Mouse (Mus musculus) heart, embryonic 11.5 days (tissue): ENCODE results near the gene Hydin. TPM values are rescaled to one million over a fixed set of nuclear protein-coding genes. Genes with fewer than 3 reads are reported as not detected.

Experiments
- ATAC-seq: fragments of 200-750 bp; cut with Nextera tagmentation; replicated peaks from 2 replicates; pipeline ENCODE4 v1.8.0; 2017; ENCODE audit warnings: moderate library complexity; ENCODE audit not compliant: insufficient number of reproducible peaks, low FRiP score, low TSS enrichment
- H3K27ac ChIP-seq: fragments of 300-500 bp; sonication (generic); 2 replicates; pipeline ENCODE4 v1.5.1; 2014; ENCODE audit warnings: mild to moderate bottlenecking, low read depth, low read length
- H3K27me3 ChIP-seq: fragments of 300-500 bp; sonication (generic); 2 replicates; pipeline ENCODE4 v1.6.1; 2014; ENCODE audit warnings: mild to moderate bottlenecking, low read length, mixed read lengths; ENCODE audit not compliant: control insufficient read depth, insufficient read depth
- H3K36me3 ChIP-seq: fragments of 300-500 bp; sonication (generic); 2 replicates; pipeline ENCODE4 v1.6.1; 2014; ENCODE audit warnings: mild to moderate bottlenecking, low read length, moderate library complexity, mixed read lengths; ENCODE audit not compliant: control insufficient read depth, insufficient read depth
- H3K4me1 ChIP-seq: fragments of 300-500 bp; sonication (generic); 2 replicates; pipeline ENCODE4 v1.6.1; 2014; ENCODE audit warnings: low read length; ENCODE audit not compliant: control insufficient read depth, insufficient read depth
- H3K4me2 ChIP-seq: fragments of 300-500 bp; sonication (generic); 2 replicates; pipeline ENCODE4 v1.6.1; 2014; ENCODE audit warnings: mild to moderate bottlenecking, moderate library complexity
- H3K4me3 ChIP-seq: fragments of 300-500 bp; sonication (generic); 2 replicates; pipeline ENCODE4 v1.5.1; 2014; ENCODE audit warnings: low read depth, low read length
- H3K9ac ChIP-seq: fragments of 300-500 bp; sonication (generic); 2 replicates; pipeline ENCODE4 v1.6.1; 2014; ENCODE audit warnings: mild to moderate bottlenecking, low read depth, low read length, moderate library complexity
- H3K9me3 ChIP-seq: fragments of 300-500 bp; sonication (generic); replicated peaks from 2 replicates; pipeline ENCODE4 v1.6.1; 2016; ENCODE audit warnings: low read length; ENCODE audit not compliant: control insufficient read depth
- WGBS: fragments of 180-500 bp; shearing (Covaris S2); extraction: QIAGEN DNeasy Blood & Tissue Kit; methylation state at CpG from one replicate; pipeline ENCODE4 v1.1.7; 2014; ENCODE audit not compliant: insufficient replicate concordance; 5-methylcytosine and 5-hydroxymethylcytosine counted together
- polyA plus RNA-seq: library from polyadenylated mRNA; unstranded; fragments of >200 nt; fragmentation: Nextera tagmentation; extraction: Ambion mirVana; gene quantifications from 2 replicates; pipeline ENCODE4 v1.2.1, GENCODE M21; 2014

The Hydin gene
- polyA plus RNA-seq, 1 experiment from 2014 or later: 0.14 TPM

DNA sequence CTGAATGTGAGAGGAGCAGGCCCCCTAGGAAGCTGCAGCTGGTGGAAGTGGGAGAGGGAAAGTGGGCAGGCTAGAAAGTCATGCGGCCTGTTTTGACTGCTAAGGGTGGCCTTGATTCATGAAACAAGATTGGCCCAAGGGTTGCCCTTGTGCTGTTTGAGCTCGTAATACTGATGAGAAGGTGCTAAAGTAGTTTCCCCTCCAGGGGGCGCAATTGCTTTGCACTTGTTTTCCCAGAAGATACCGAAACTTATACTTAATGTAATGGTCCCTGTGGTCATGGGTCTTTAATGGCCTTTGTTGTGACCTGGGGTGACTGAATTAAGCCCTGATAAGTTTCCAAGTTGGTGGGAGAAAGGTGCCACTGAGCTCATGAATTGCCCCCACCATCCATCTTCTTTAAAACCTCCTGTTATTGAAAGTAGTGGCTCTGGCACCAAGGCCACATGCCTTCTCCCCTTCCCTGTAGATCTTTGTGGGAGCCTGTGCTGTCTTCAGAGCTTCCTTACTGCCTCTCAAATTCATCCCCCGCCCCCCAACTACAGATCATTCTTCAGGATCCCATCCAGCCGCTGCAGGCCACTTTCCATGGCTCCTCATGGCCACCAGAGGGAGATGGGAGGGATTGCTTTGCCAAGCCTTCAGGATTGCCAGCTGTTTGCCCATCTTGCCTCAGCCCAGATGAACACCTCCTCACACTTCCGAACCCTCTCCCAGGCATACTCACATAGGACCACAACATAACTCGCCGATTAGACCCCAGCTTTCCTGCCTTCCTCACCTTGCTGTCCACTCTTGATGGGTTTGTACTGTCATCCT, 362.7 kb downstream of the Hydin start:
- ATAC-seq: no peak

DNA sequence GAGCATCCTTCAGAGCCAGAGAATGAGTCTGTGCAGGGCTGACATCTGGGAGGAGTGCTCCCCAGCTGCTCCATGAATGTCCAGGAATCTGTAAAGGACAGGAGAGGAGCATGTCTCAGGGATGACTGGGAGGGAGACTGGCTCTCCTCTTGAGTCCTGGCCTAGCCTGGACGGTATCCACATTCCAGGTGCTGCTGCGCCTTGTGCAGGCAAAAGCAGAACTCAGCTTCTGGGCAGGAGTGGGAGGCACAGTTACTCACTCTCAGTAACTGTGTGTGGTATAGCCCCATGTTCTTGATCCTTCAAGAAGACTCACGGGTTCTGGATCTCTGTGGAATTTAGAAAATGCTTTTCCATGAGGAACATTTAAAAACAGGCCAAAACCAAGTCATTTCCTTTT, 363.3 kb downstream of the Hydin start:
- Histone ChIP-seq H3K36me3 (peaks cover 3% of the 10 kb centered on the region), H3K4me1 (no peaks in the 10 kb centered on the region), H3K9ac (no peak overlapping the region), H3K27ac (no peak overlapping the region), H3K9me3 (no peaks in the 10 kb centered on the region), H3K4me2 (no peak overlapping the region), H3K4me3 (no peak overlapping the region), H3K27me3 (no peaks in the 10 kb centered on the region)
- ATAC-seq: no peak
- 85% methylated on average over 3 of the region's 3 CpGs for WGBS

More for the DNA sequence above, 362.7 kb downstream of the Hydin start:
- H3K27ac ChIP-seq: no peak overlapping the region
- 64% methylated on average over 9 of the region's 9 CpGs for WGBS
- no peaks in the 10 kb centered on the region for H3K27me3 ChIP-seq
- no peaks in the 10 kb centered on the region; the same call in none of the 2 replicates for H3K36me3 ChIP-seq
- no peaks in the 10 kb centered on the region for H3K4me1 ChIP-seq
- no peak overlapping the region for H3K4me3 ChIP-seq
- no peak overlapping the region for H3K4me2 ChIP-seq
- H3K9ac ChIP-seq: no peak overlapping the region
- no peaks in the 10 kb centered on the region for H3K9me3 ChIP-seq

GRCm38 (mm10) chr8:110630571-110631071, 363.8 kb downstream of the Hydin start:
- WGBS: 81% methylated on average over 8 of the region's 8 CpGs
- H3K36me3 ChIP-seq: peaks cover 5% of the 10 kb centered on the region
- no peak overlapping the region for H3K4me3 ChIP-seq
- H3K4me2 ChIP-seq: no peak overlapping the region
- no peak overlapping the region for H3K9ac ChIP-seq
- H3K27ac ChIP-seq: no peak overlapping the region
- ATAC-seq: no peak
- H3K27me3 ChIP-seq: no peaks in the 10 kb centered on the region
- H3K9me3 ChIP-seq: no peaks in the 10 kb centered on the region
- no peaks in the 10 kb centered on the region for H3K4me1 ChIP-seq

- no peaks in the 10 kb centered on the region for H3K9me3 ChIP-seq
- H3K9ac ChIP-seq: no peak overlapping the region
- H3K36me3 ChIP-seq: peaks cover 5% of the 10 kb centered on the region
- H3K27ac ChIP-seq: no peak overlapping the region
- no peaks in the 10 kb centered on the region for H3K27me3 ChIP-seq
- no peak overlapping the region for H3K4me3 ChIP-seq
- H3K4me1 ChIP-seq: no peaks in the 10 kb centered on the region
- no peak for ATAC-seq
- H3K4me2 ChIP-seq: no peak overlapping the region
- WGBS: 95% methylated on average over 7 of the region's 7 CpGs
Measured at GRCm38 (mm10) chr8:110631201-110631600, 364.4 kb downstream of the Hydin start.

GRCm38 (mm10) chr8:110633814-110634213, 367.0 kb downstream of the Hydin start:
- Histone ChIP-seq H3K4me2 (no peak overlapping the region), H3K4me1 (no peaks in the 10 kb centered on the region), H3K9me3 (no peaks in the 10 kb centered on the region), H3K4me3 (no peak overlapping the region), H3K27ac (no peak overlapping the region), H3K36me3 (peaks cover 12% of the 10 kb centered on the region), H3K27me3 (no peaks in the 10 kb centered on the region), H3K9ac (no peak overlapping the region)
- no peak for ATAC-seq
- 93% methylated on average over 3 of the region's 3 CpGs for WGBS

GRCm38 (mm10) chr8:110636182-110636581, 369.4 kb downstream of the Hydin start:
- no peaks in the 10 kb centered on the region for H3K27me3 ChIP-seq
- no peak overlapping the region for H3K4me2 ChIP-seq
- 95% methylated on average over 6 of the region's 6 CpGs for WGBS
- no peak overlapping the region for H3K27ac ChIP-seq
- no peak for ATAC-seq
- H3K9ac ChIP-seq: no peak overlapping the region
- H3K4me1 ChIP-seq: no peaks in the 10 kb centered on the region
- H3K36me3 ChIP-seq: peaks cover 12% of the 10 kb centered on the region
- H3K9me3 ChIP-seq: no peaks in the 10 kb centered on the region
- no peak overlapping the region for H3K4me3 ChIP-seq

DNA sequence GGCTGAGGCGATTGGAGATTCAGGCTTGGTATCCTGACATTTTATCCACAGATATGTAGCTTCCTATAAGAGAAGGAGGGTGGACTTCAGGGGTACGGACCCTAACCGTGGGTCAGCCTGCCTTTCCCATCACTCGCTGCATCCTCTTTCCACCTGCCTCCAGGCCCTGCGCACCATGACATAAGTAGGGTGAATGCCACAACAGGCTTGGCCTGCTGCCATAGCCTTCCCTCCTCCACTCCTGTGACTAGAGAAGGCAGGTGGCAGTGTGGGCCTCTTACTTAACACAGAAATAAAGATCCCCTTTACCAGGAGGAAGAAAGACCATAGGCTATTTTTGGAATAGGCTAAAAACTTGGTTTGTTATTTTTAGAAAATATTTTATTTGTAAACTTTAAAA, 375.6 kb downstream of the Hydin start:
- H3K4me2 ChIP-seq: no peak overlapping the region
- no peaks in the 10 kb centered on the region for H3K9me3 ChIP-seq
- no peak overlapping the region for H3K9ac ChIP-seq
- H3K4me1 ChIP-seq: peaks cover 2% of the 10 kb centered on the region; the same call in 1 of the 2 replicates
- H3K36me3 ChIP-seq: no peaks in the 10 kb centered on the region
- no peak overlapping the region for H3K4me3 ChIP-seq
- WGBS: 91% methylated on average over 5 of the region's 5 CpGs
- ATAC-seq: no peak
- no peak overlapping the region for H3K27ac ChIP-seq
- no peaks in the 10 kb centered on the region for H3K27me3 ChIP-seq

GRCm38 (mm10) chr8:110643177-110643576, 376.4 kb downstream of the Hydin start:
- Histone ChIP-seq H3K27me3 (no peaks in the 10 kb centered on the region), H3K4me3 (no peak overlapping the region), H3K4me2 (no peak overlapping the region), H3K9me3 (no peaks in the 10 kb centered on the region), H3K36me3 (no peaks in the 10 kb centered on the region), H3K9ac (no peak overlapping the region), H3K4me1 (peaks cover 2% of the 10 kb centered on the region; the same call in 1 of the 2 replicates), H3K27ac (no peak overlapping the region)
- 65% methylated on average over 4 of the region's 4 CpGs for WGBS
- ATAC-seq: no peak

DNA sequence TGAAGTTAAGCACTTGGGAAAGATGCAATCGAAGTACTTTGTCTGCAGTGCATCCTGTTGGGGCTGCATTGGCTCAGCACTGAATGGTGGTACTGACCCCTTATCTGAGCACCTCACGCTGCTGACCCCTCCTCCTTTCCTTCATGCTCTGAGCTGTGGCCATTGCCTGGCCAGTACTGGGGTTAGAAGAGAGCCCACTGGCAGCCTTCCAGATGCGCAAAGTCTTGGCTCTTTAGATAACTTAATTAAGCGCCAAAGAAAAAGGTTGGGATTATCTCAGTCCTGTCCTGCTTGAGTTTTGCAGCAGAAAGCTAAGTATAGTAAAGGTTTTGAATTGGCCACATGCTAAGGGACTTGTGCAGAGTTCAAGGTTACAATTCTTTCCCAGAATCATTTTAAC, 377.6 kb downstream of the Hydin start:
- no peak overlapping the region for H3K4me3 ChIP-seq
- H3K4me1 ChIP-seq: peaks cover 2% of the 10 kb centered on the region; the same call in 1 of the 2 replicates
- no peak overlapping the region; the same call in 1 of the 2 replicates for H3K27ac ChIP-seq
- ATAC-seq: no peak
- 47% methylated on average over 4 of the region's 4 CpGs for WGBS
- H3K4me2 ChIP-seq: no peak overlapping the region
- H3K9ac ChIP-seq: no peak overlapping the region
- no peaks in the 10 kb centered on the region for H3K9me3 ChIP-seq
- no peaks in the 10 kb centered on the region for H3K36me3 ChIP-seq
- no peaks in the 10 kb centered on the region for H3K27me3 ChIP-seq
